Mouse (Mus musculus) c-Kit-negative CD71-positive TER-119-positive erythroid progenitor cells, embryonic 14.5 days (primary cell): ENCODE measurements around the gene Erbin.

ENCODE experiments used
- DNase-seq: peaks from one replicate; pipeline ENCODE4 v3.0.0-alpha.2; 2013; ENCODE audit warnings: low read depth, low spot score

Gene Erbin

DNA sequence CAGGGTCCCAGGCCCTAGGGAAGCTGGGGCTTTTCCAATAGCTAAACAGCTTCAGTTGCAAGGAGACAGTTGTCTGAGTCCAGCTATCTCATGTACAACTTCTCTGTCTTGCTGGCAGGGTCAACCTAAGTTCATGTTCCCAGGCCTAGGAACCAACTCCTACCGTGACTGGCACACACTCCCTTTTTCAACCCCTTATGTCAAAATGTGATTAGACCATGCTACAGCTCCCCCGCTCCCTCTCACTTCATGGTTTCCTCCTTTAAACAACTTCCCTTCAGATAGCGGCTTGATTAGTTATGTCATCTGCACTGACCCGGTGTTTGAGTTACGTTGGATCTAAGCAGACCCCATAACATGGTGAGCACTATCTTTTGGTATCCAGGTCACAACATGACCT, 112.8 kb downstream of the Erbin start:
- no peak for DNase-seq

DNA sequence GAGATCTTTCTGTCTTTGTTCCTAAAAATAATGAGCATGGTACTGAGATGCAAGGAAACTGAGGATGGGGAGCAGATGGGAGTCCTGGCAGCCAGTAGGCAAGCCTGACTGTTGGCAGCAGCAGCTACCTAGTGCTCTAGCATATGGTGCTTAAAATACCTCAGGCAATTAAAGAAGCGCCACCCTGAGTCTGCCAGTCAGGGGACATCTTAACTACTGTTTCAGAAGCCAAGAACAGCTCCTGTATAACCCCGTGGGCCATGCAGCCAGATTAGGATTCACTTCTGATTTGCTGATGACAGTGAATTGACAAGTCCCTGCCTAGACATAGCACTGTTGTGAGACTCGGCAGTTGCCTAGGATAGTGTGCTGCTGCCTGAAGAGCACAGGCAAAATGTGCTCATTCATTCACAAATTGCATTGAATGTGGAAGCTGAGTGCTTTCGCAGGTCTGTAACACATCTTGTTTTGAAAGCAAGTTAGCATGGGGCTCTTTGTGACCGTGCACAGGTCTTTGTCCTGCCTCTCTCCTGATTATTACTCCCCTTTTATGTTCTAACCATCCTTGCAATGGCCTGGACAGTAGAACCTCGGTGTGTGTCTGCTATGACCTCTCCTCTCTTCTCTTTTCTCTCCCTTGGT, 114.0 kb downstream of the Erbin start:
- no peak for DNase-seq

DNA sequence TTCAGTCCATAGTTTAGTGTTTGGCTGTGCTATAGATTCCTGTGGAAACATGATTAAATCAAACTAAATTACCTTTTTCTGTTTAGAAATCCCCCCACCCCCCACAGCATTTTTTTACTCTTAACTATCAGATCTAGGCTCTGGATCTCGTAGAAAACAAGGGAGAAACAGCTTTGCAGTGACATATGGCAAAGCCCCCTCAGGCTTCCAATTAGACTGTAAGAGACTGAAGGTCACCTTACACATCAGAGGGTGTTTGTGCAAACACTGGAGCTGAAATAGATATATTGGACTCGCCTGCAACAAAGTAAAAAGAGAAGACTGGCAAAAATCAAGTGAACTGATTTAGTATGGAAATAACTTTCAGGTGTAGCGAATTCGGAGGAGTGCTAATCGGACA, 116.6 kb downstream of the Erbin start:
- no peak for DNase-seq

DNA sequence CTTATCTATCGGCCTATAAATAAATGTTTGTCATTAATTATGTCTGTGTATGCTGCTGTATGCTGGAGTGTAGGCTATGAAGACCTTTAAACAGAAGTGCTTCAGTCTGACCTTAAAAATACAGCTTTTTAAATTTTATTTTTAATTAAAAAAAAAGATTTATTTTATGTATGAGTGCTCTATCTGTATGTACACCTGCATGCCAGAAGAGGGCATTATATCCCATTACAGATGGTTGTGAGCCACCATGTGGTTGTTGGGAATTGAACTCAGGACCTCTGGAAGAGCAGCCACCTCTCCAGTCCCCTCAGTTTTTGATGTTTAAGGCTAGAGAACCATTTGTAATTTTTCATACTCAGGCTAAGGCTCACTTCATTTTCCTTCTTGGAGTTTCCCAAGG, 119.3 kb downstream of the Erbin start:
- DNase-seq, result no peak

DNA sequence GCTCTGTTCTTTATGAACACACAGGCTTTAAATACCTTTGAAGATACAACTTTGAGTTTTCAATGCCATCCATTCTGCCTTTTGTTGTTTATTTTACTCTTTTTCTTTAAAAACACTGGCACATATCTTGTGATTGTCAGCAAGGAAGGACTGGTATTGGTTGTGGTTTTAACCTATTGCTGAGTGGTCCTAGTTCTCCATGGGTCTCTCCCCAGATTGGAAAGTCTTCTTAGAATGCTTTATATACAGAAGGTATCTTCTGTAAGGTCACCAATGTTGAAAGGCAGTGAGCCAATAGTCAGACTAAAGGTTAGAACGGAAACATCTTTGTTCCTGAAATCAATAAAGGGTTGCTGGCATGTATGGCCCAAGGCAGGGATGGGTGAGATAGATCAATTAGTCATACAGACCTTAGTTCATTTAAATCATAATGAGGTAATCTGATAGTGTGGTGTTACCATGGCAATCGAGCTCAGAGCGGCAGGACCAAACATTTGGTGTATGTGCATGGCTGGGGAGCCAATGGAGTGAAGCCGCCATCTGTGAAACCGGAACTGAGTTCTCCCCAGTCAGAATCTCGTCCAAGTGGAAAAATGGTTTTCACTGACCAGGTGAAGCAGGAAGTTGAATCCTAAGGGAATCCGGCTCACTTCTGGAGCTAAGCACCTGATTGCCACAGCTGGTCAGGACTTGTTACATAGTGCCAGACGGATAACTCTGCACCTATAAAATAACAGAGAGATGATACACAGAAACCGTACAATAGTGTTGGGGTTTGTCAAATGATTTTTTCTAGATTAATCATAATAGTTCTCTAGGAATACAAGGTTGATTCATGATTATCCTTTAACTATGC, 125.4 kb downstream of the Erbin start:
- DNase-seq, result no peak

DNA sequence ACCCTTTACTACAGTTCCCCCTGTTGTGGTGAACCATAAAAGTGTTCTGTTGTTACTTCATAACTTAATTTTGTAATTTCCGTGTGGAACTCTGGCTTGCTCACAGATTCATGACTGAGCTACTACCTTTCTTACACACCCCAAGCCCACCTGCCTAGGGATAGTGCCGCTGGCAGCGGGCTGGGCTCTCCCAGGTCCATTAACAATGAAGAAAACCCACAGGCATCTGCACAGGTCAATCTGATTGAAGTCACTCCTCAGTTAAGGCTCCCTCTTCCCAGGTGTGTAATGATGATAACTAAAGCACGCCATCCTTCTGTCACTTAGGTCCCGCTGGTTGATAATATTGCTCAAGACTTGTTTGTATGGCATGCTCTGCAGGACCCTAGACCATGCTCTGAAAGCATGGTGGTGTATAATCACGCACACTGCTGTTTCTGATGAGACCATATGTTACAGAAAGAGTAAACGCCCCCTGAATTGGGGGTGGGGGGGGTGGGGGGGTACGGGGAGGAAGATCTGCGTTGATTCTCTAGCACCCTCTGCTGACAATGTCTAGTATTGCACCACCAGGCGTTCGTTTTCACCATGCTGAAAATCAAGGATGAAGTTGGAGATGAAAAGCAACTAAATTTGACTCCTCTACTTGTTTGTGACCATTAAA, 140.3 kb downstream of the Erbin start:
- DNase-seq, result peak; percentile 20

DNA sequence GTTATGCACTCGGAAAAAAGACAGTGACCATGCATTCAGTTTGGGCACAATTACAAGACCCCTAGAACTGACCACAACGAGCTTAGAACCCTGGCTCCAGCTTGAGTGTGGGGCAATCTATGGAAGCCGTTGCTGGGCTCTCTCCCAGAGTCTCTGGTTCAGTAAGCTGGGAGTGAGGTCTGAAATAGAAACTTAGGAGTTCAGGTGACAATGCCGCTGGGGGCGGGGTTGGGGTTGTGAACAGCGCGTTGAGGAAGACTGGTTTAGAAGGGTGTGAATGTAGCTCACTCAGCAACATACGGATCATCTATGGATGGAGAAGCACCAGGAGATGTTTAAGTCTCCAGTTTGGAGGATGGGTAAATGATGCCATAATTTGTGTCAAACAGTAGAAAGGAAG, 143.2 kb downstream of the Erbin start:
- no peak for DNase-seq

DNA sequence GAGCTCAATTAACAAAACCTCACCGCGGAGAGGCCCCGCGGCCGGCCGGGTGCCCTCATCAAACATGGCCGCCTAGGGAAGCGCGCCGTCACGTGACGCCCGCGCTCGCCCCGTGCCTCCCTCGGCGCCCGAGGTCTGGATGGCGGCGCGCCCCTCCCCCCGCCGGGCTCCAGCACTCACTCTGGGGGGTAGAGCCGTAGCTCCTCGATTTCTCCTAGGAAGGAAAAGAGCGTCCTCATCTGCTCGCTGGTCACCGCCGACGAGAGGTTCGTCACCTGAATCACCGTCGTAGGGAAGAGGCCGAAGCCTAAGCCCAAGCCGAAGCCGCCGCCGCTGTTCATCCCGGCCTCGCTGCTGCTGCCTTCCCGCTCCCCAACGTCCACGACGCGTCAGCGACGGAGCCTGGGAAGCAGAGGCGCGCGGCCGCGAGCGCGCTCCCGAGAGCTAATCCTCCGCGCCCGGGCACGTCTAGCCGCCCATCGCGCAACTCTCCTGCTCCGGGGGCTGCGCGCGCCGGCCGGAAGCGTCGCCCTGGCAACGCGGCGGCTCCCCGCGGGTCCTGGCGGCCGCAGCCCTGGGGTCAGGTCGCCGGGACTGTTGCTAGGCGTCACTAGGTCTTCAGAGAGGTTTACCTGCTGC, 146.1 kb downstream of the Erbin start, which contains the start of gene Srek1:
Gene Srek1 (minus strand): TSS at position 490 of the 639 bp plus-strand sequence.
- DNase-seq, result peak; percentile 81

DNA sequence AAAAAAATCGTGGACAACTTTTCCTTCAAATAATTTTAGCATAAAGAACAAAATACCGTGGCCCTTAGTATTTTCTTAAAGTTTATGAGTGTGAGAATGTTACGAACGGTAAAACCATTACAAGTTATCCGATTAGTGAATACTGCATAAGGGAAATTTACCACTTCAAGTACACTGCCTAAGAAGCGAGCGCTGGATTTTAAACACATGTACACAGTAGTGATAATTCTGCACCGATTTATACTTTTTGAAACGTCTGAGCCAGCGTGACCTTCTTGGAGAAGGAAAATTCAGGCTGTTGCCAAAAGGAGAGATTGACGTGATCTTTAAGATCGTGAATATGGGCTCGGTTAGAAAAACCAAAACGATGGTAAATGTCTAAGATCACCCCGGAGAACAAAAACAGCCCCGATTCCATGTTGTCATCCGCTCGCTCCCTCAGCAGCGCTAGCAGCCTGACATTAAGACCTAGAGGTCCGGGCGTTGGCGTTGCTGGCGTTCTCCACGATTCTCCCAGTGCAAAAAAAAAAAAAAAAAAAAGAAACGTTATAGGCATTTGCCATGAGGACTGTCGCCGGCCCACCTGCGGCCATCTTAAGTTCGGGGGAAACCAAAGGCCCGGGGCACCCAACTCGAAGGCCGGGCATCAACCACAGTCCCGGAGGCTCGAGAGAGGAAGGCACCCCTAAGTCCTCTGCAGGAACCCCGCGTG, 146.8 kb downstream of the Erbin start:
- DNase-seq, result no peak

DNA sequence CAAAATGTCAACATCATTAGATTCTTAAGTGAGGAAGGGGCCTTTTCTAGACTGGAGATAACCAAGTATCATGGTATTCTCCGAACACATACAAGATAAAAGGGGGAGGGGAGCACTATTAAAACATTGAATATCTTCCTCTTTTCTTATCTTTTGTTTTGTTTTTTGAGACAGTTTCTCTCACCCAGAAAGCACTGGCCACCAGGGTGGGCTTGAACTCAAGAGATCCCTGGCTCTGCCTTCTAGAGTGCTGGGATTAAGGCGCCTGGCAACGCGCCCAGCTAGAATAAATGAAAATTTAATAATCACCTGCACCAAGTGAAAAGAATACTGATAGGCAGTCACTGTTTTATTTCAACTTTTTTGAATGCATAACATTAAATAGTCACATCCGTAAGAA, 147.4 kb downstream of the Erbin start:
- no peak for DNase-seq

DNA sequence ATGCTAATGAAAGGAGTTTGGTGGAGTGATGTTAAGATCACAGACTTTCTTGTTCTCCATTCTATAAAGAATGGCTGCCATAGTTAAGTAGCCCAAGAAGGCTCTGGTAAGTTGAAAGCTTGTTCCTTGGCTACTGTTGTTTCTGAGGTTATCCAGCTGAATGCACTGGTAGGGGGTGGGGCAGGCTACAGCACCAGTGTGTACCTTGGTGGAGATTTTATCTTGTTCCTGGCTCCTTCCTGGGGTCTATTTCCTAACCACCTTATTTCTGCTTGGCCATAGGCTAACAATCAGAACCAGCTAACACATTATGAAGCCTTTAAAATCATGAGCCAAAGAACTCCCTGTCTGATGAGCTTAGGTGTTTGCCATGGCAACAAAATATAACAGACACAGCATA, 149.5 kb downstream of the Erbin start:
- DNase-seq, result no peak
